Mouse (Mus musculus): ENCODE measurements around the gene Gpx4. TPM values are rescaled to one million over a fixed set of nuclear protein-coding genes. Genes with fewer than 3 reads are reported as not detected.
A peak's percentile ranks its signal among the peaks of the same experiment; 100 is the strongest.

Gpx4 gene
- polyA plus RNA-seq, 1 experiment: 1,278 TPM

DNA sequence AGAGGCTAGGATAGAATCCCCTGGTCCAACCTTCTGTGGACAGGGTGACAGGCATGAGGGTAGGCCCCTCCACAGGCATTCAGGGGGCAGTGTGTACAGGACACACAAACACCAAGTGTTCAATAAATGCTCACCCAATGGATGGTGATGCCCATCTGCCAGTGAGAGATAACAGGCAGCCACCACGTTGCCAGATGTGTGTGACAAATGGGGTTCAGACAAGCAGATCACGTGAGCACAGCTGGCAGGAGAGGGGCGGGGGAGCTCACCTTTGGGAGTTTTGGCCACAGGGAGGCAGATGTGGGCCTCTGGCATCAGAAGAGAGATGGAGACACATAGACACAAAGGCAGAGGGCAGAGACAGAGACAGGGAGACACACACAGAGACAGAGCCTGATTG is 34.1 kb downstream of the Gpx4 start:
- Histone ChIP-seq H3K36me3 (ENCODE audit: control insufficient read depth, insufficient read depth) (peaks cover 31% of the 10 kb centered on the region), H3K27me3 (ENCODE audit: control insufficient read depth, insufficient read depth, insufficient read length) (no peaks in the 10 kb centered on the region), H3K4me2 (ENCODE audit: low read depth) (no peak overlapping the region), H3ac (ENCODE audit: control insufficient read depth, insufficient read length) (no peak overlapping the region), H3K79me2 (ENCODE audit: control insufficient read depth, insufficient read depth) (no peaks in the 10 kb centered on the region), H3K4me3 (no peak overlapping the region)
- TF ChIP-seq REST (IDR thresholded peaks at IDR 0.05; ENCODE audit: insufficient read depth, insufficient read length): no peak
- TF ChIP-seq MAX (IDR thresholded peaks at IDR 0.05; ENCODE audit: low read depth): no peak
- TF ChIP-seq TCF3 (IDR thresholded peaks at IDR 0.05; ENCODE audit: insufficient read length, low read depth): no peak
- TF ChIP-seq MYOD1 (IDR thresholded peaks at IDR 0.05; ENCODE audit: control insufficient read depth in 1 of 3, insufficient read length in 2 of 3, low read depth in 2 of 3): no peak
- no peak for TF ChIP-seq USF1 (IDR thresholded peaks at IDR 0.05; ENCODE audit: low read depth)
- no peak for TF ChIP-seq CEBPB (IDR thresholded peaks at IDR 0.05; ENCODE audit: insufficient read depth, poor library complexity, severe bottlenecking)
- no peak for TF ChIP-seq POLR2AphosphoS2 (IDR thresholded peaks at IDR 0.05; ENCODE audit: insufficient read length, low read depth)
- no peak for TF ChIP-seq SRF (IDR thresholded peaks at IDR 0.05; ENCODE audit: control insufficient read depth, insufficient read length, low read depth)
- TF ChIP-seq TCF12 (IDR thresholded peaks at IDR 0.05; ENCODE audit: insufficient read depth, poor library complexity, severe bottlenecking): no peak
- no peak for TF ChIP-seq POLR2A (IDR thresholded peaks at IDR 0.05; ENCODE audit: insufficient read length, low read depth)
- no peak for TF ChIP-seq E2F4 (IDR thresholded peaks at IDR 0.05; ENCODE audit: insufficient read depth)
- no peak for TF ChIP-seq MYOG (IDR thresholded peaks at IDR 0.05; ENCODE audit: control insufficient read depth in 1 of 3, insufficient read depth in 1 of 3, insufficient read length in 2 of 3, low read depth in 2 of 3)

DNA sequence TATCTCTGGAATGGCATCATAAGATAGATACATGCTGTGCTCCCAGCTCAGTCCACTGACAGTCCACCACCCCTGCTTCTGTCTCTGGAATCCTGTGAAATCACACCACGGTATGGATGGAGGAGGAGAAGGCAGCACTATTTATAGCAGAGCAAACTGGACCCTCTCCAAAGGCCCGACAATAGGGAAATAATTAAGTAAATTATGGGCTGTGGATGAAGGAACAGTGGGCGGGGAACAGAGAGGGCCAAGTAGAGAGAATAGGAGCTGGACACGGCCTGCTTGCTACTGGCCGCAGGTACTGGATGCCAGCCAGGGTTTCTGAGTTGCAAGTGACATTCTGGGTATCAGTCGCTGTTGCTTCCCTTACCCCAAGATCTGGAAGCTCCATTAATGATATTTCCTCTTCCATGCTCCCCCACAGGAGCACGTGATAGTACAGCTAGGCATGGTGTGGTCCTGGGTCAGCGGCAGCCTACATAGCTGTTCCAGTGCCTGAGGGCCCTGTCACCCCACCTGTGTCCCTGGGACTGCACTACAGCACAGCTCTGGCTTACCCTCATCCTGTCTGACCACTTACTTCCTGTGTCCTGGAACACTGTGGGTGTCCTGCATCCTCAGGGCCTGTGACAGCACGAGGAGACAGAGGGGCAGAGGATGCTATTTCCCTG is 38.0 kb downstream of the Gpx4 start:
- H3K27me3 ChIP-seq (ENCODE audit: control insufficient read depth, insufficient read depth, insufficient read length): no peaks in the 10 kb centered on the region
- H3K4me2 ChIP-seq (ENCODE audit: low read depth): no peak overlapping the region
- H3K4me3 ChIP-seq: no peak overlapping the region
- no peak overlapping the region for H3ac ChIP-seq (ENCODE audit: control insufficient read depth, insufficient read length)
- TF ChIP-seq TCF3 (IDR thresholded peaks at IDR 0.05; ENCODE audit: insufficient read length, low read depth) (no peak), USF1 (IDR thresholded peaks at IDR 0.05; ENCODE audit: low read depth) (no peak), CEBPB (IDR thresholded peaks at IDR 0.05; ENCODE audit: insufficient read depth, poor library complexity, severe bottlenecking) (no peak), MYOG (IDR thresholded peaks at IDR 0.05; ENCODE audit: control insufficient read depth in 1 of 3, insufficient read depth in 1 of 3, insufficient read length in 2 of 3, low read depth in 2 of 3) (no peak), TCF12 (IDR thresholded peaks at IDR 0.05; ENCODE audit: insufficient read depth, poor library complexity, severe bottlenecking) (no peak), POLR2AphosphoS2 (IDR thresholded peaks at IDR 0.05; ENCODE audit: insufficient read length, low read depth) (no peak), POLR2A (IDR thresholded peaks at IDR 0.05; ENCODE audit: insufficient read length, low read depth) (no peak), REST (IDR thresholded peaks at IDR 0.05; ENCODE audit: insufficient read depth, insufficient read length) (no peak), MYOD1 (IDR thresholded peaks at IDR 0.05; ENCODE audit: control insufficient read depth in 1 of 3, insufficient read length in 2 of 3, low read depth in 2 of 3) (no peak), SRF (IDR thresholded peaks at IDR 0.05; ENCODE audit: control insufficient read depth, insufficient read length, low read depth) (no peak), MAX (IDR thresholded peaks at IDR 0.05; ENCODE audit: low read depth) (no peak), E2F4 (IDR thresholded peaks at IDR 0.05; ENCODE audit: insufficient read depth) (no peak)
- H3K79me2 ChIP-seq (ENCODE audit: control insufficient read depth, insufficient read depth): peaks cover 29% of the 10 kb centered on the region
- peaks cover 24% of the 10 kb centered on the region for H3K36me3 ChIP-seq (ENCODE audit: control insufficient read depth, insufficient read depth)

DNA sequence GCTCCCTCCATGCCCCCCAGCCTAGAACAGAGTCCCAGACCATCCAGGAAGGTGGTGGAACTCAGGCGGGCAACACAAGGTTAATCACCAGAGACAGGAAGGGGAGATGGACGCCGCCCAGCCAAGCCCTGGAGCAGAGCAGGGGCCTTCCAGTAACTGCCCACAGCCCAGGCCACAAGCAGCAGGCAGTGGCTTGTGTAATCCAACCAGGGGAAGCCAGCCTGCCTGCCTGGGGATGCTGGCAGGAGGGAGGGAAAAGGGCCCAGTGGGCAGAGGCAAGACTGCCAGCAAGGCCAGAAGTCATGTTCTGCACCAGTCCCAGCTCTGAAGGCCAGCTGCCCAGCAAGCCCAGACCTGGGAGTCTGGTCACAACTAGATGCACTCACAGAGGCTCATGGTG is 39.9 kb downstream of the Gpx4 start:
- H3K27me3 ChIP-seq (ENCODE audit: control insufficient read depth, insufficient read depth, insufficient read length): no peaks in the 10 kb centered on the region
- H3K4me2 ChIP-seq (ENCODE audit: low read depth): peak overlapping the region; percentile 30
- no peak overlapping the region for H3ac ChIP-seq (ENCODE audit: control insufficient read depth, insufficient read length)
- H3K36me3 ChIP-seq (ENCODE audit: control insufficient read depth, insufficient read depth): peaks cover 10% of the 10 kb centered on the region
- no peak overlapping the region for H3K4me3 ChIP-seq
- TF ChIP-seq MYOD1 (IDR thresholded peaks at IDR 0.05; ENCODE audit: control insufficient read depth in 1 of 3, insufficient read length in 2 of 3, low read depth in 2 of 3) (peak in 2 of 3 experiments; percentile 16 to 73), MYOG (IDR thresholded peaks at IDR 0.05; ENCODE audit: control insufficient read depth in 1 of 3, insufficient read depth in 1 of 3, insufficient read length in 2 of 3, low read depth in 2 of 3) (peak in 2 of 3 experiments; percentile 24 to 84), POLR2A (IDR thresholded peaks at IDR 0.05; ENCODE audit: insufficient read length, low read depth) (no peak)
- H3K79me2 ChIP-seq (ENCODE audit: control insufficient read depth, insufficient read depth): peaks cover 39% of the 10 kb centered on the region

DNA sequence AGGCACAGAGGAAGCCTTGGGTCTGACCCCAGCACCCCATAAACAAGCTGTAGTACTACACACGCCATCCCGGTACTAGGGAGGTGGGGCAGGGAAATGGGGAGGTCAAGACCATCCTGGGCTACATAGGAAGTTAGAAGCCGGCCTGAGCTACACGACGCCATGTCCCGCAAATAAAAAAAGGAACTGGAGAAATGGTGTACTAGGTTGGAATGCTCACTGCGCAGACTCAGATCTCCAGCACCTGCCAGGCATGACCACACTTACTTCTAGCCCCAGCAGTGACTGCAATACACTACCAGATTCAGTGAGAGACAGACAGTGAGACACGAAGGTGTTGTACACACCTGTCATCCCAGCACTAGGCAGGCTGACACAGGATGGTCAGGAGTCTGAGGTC is 40.5 kb downstream of the Gpx4 start:
- Histone ChIP-seq H3K27me3 (ENCODE audit: control insufficient read depth, insufficient read depth, insufficient read length) (no peaks in the 10 kb centered on the region), H3K4me3 (no peak overlapping the region), H3K4me2 (ENCODE audit: low read depth) (no peak overlapping the region), H3K79me2 (ENCODE audit: control insufficient read depth, insufficient read depth) (peaks cover 41% of the 10 kb centered on the region), H3ac (ENCODE audit: control insufficient read depth, insufficient read length) (no peak overlapping the region), H3K36me3 (ENCODE audit: control insufficient read depth, insufficient read depth) (peaks cover 5% of the 10 kb centered on the region)
- TF ChIP-seq USF1 (IDR thresholded peaks at IDR 0.05; ENCODE audit: low read depth): no peak
- no peak for TF ChIP-seq POLR2AphosphoS2 (IDR thresholded peaks at IDR 0.05; ENCODE audit: insufficient read length, low read depth)
- TF ChIP-seq TCF3 (IDR thresholded peaks at IDR 0.05; ENCODE audit: insufficient read length, low read depth): no peak
- no peak for TF ChIP-seq MAX (IDR thresholded peaks at IDR 0.05; ENCODE audit: low read depth)
- no peak for TF ChIP-seq REST (IDR thresholded peaks at IDR 0.05; ENCODE audit: insufficient read depth, insufficient read length)
- TF ChIP-seq E2F4 (IDR thresholded peaks at IDR 0.05; ENCODE audit: insufficient read depth): no peak
- TF ChIP-seq POLR2A (IDR thresholded peaks at IDR 0.05; ENCODE audit: insufficient read length, low read depth): no peak
- no peak for TF ChIP-seq CEBPB (IDR thresholded peaks at IDR 0.05; ENCODE audit: insufficient read depth, poor library complexity, severe bottlenecking)
- no peak for TF ChIP-seq MYOD1 (IDR thresholded peaks at IDR 0.05; ENCODE audit: control insufficient read depth in 1 of 3, insufficient read length in 2 of 3, low read depth in 2 of 3)
- no peak for TF ChIP-seq SRF (IDR thresholded peaks at IDR 0.05; ENCODE audit: control insufficient read depth, insufficient read length, low read depth)
- TF ChIP-seq MYOG (IDR thresholded peaks at IDR 0.05; ENCODE audit: control insufficient read depth in 1 of 3, insufficient read depth in 1 of 3, insufficient read length in 2 of 3, low read depth in 2 of 3): no peak
- TF ChIP-seq TCF12 (IDR thresholded peaks at IDR 0.05; ENCODE audit: insufficient read depth, poor library complexity, severe bottlenecking): no peak
